Mouse (Mus musculus): ENCODE data around the gene Olfr243. TPM values are rescaled to one million over a fixed set of nuclear protein-coding genes. Genes with fewer than 3 reads are reported as not detected.
"Not testable (repeated sequence)": the region's sequence is repeated elsewhere in the genome, so short reads cannot be mapped to it uniquely, and the experiment has no call there.

Gene Olfr243
- not detected in 2 replicates for polyA plus RNA-seq (2015; fragmentation: Nextera tagmentation; extraction: Ambion mirVana)

DNA sequence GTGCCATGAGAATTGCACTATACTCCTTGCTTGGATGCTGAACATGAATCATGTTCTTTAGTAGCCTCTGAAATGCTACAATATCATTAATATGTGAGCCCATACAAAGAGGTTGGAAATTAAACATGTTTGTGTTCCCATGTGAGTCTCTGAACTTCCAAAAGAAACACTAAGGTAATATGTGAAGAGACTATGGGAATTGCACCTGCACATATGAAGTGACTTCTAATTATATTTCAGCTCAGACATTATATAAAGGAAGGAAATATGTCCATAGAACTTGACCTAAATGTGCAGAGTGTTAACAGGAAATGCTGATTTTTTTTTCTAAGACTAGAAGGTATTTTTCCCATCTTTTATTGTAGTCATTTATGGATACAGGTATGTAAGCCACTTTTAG, at the start of gene Olfr243:
Olfr243 (plus strand) TSS at position 301 of the 400 bp plus-strand sequence.
- no peak within 1 kb of the TSS for H3K9ac ChIP-seq (ENCODE audit: low read length)
- no peak for DNase-seq (ENCODE audit: low spot score)
- H3K27ac ChIP-seq (replicated peaks): no peak within 1 kb of the TSS
- TF ChIP-seq CTCF (IDR thresholded peaks at IDR 0.05; ENCODE audit: low read depth): no peak
- TF ChIP-seq EP300 (optimal IDR thresholded peaks at IDR 0.05): no peak
- H3K36me3 ChIP-seq (ENCODE audit: control insufficient read depth, insufficient read depth, low read length): no peaks in the 10 kb centered on the region
- H3K27me3 ChIP-seq (ENCODE audit: control insufficient read depth, insufficient read depth, low read length): no peaks in the 10 kb centered on the region
- ATAC-seq (ENCODE audit: low FRiP score, low TSS enrichment): no peak
- H3K9me3 ChIP-seq (ENCODE audit: control insufficient read depth, low read length): no peaks in the 10 kb centered on the region
- H3K4me2 ChIP-seq (replicated peaks; ENCODE audit: low read depth): no peak within 1 kb of the TSS
- H3K4me1 ChIP-seq (replicated peaks; ENCODE audit: control insufficient read depth, insufficient read depth): no peaks in the 10 kb centered on the region
- H3K4me3 ChIP-seq (ENCODE audit: low read depth, low read length): no peak within 1 kb of the TSS

DNA sequence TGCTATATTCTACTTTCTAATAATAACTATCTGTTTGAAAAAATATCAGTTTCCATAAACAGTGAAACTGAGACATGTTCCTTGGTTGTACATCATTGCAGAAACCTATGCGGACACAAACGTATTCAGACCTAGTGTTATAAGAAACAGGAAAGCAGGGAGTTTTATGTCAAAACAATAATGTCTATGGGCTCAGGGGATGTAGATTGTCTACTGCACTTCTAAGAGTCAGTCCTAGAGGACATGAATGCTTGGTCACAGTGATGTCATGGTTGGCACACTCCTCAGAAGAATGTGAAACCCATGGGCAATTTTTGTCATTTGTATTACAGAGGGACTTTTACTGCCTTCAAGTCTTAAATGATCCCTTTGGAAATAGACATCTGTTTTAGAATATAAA, 43.4 kb upstream of the Olfr243 start, which contains the start of gene Olfr624:
Olfr624 (minus strand) TSS at position 101 of the 400 bp plus-strand sequence.
- Histone ChIP-seq H3K9me3 (ENCODE audit: control insufficient read depth, low read length) (no peaks in the 10 kb centered on the region), H3K36me3 (ENCODE audit: control insufficient read depth, insufficient read depth, low read length) (no peaks in the 10 kb centered on the region), H3K27me3 (ENCODE audit: control insufficient read depth, insufficient read depth, low read length) (no peaks in the 10 kb centered on the region), H3K4me1 (replicated peaks; ENCODE audit: control insufficient read depth, insufficient read depth) (no peaks in the 10 kb centered on the region), H3K9ac (ENCODE audit: low read length) (no peak within 1 kb of the TSS), H3K27ac (replicated peaks) (no peak within 1 kb of the TSS), H3K4me2 (replicated peaks; ENCODE audit: low read depth) (no peak within 1 kb of the TSS), H3K4me3 (ENCODE audit: low read depth, low read length) (no peak within 1 kb of the TSS)
- DNase-seq (ENCODE audit: low spot score) (no peak), ATAC-seq (ENCODE audit: low FRiP score, low TSS enrichment) (no peak)
- TF ChIP-seq EP300 (optimal IDR thresholded peaks at IDR 0.05): no peak
- TF ChIP-seq CTCF (IDR thresholded peaks at IDR 0.05; ENCODE audit: low read depth): no peak
- 76% methylated on average over 2 of the region's 2 CpGs for WGBS

GRCm38 (mm10) chr7:103682420-103682819, 32.1 kb upstream of the Olfr243 start, which contains the start of gene Olfr625-ps1:
Olfr625-ps1 (plus strand) TSS chr7:103682720.
- ATAC-seq (ENCODE audit: low FRiP score, low TSS enrichment) (no peak), DNase-seq (ENCODE audit: low spot score) (no peak)
- H3K9me3 ChIP-seq (ENCODE audit: control insufficient read depth, low read length): no peaks in the 10 kb centered on the region
- TF ChIP-seq CTCF (IDR thresholded peaks at IDR 0.05; ENCODE audit: low read depth): no peak
- no peak for TF ChIP-seq EP300 (optimal IDR thresholded peaks at IDR 0.05)
- no peak within 1 kb of the TSS for H3K4me3 ChIP-seq (ENCODE audit: low read depth, low read length)
- H3K4me1 ChIP-seq (replicated peaks; ENCODE audit: control insufficient read depth, insufficient read depth): no peaks in the 10 kb centered on the region
- no peaks in the 10 kb centered on the region for H3K27me3 ChIP-seq (ENCODE audit: control insufficient read depth, insufficient read depth, low read length)
- H3K27ac ChIP-seq (replicated peaks): no peak within 1 kb of the TSS
- no peak within 1 kb of the TSS for H3K4me2 ChIP-seq (replicated peaks; ENCODE audit: low read depth)
- no peak within 1 kb of the TSS for H3K9ac ChIP-seq (ENCODE audit: low read length)
- no peaks in the 10 kb centered on the region for H3K36me3 ChIP-seq (ENCODE audit: control insufficient read depth, insufficient read depth, low read length)

DNA sequence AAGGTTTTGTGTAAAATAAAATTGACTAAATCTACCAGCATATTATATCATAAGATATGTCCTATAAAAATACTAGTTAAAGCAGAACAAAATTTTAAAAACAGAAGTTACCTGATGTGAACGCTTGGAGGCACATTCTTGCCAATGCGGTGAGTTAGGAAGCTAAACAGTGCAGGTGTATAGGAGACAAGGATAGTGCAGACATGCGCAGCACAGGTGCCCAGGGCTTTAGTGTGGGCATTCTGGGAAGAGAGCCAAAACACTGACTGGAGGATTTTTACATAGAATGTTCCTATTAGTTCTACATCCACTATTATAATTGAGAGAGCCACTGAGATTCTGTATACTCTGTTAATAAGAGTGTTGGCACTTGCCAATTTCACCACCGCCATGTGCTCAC, 15.0 kb upstream of the Olfr243 start:
- H3K4me2 ChIP-seq (replicated peaks; ENCODE audit: low read depth): no peak overlapping the region
- H3K4me3 ChIP-seq (ENCODE audit: low read depth, low read length): no peak overlapping the region
- H3K4me1 ChIP-seq (replicated peaks; ENCODE audit: control insufficient read depth, insufficient read depth): no peaks in the 10 kb centered on the region
- ATAC-seq (ENCODE audit: low FRiP score, low TSS enrichment) (no peak), DNase-seq (ENCODE audit: low spot score) (no peak)
- H3K27ac ChIP-seq (replicated peaks): no peak overlapping the region
- no peak for TF ChIP-seq EP300 (optimal IDR thresholded peaks at IDR 0.05)
- no peak for TF ChIP-seq CTCF (IDR thresholded peaks at IDR 0.05; ENCODE audit: low read depth)
- WGBS: 82% methylated on average over 4 of the region's 4 CpGs
- H3K27me3 ChIP-seq (ENCODE audit: control insufficient read depth, insufficient read depth, low read length): no peaks in the 10 kb centered on the region
- no peaks in the 10 kb centered on the region for H3K9me3 ChIP-seq (ENCODE audit: control insufficient read depth, low read length)
- no peak overlapping the region for H3K9ac ChIP-seq (ENCODE audit: low read length)
- H3K36me3 ChIP-seq (ENCODE audit: control insufficient read depth, insufficient read depth, low read length): no peaks in the 10 kb centered on the region

DNA sequence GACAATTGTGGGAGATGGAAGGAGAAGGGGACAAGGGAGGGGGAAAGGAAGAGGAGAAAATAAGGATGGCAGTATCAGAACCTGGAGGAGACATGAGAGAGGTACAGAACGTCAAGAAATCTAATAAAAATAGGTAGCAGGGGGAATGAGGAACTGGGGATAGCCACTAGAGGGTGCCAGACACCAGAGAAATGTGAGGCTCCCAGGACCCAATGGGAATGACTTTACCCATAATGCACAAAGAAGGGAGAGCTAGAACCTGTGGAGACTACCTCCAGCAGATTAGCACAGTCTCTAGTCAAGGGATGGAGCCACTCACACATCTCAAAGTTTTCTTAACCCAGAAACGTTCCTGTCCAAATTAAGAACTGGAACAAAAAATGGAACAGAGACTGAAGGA, 2.4 kb upstream of the Olfr243 start:
- Histone ChIP-seq H3K9me3 (ENCODE audit: control insufficient read depth, low read length) (no peaks in the 10 kb centered on the region), H3K9ac (ENCODE audit: low read length) (no peak overlapping the region), H3K27ac (replicated peaks) (no peak overlapping the region), H3K4me1 (replicated peaks; ENCODE audit: control insufficient read depth, insufficient read depth) (no peaks in the 10 kb centered on the region), H3K36me3 (ENCODE audit: control insufficient read depth, insufficient read depth, low read length) (no peaks in the 10 kb centered on the region), H3K4me3 (ENCODE audit: low read depth, low read length) (no peak overlapping the region), H3K27me3 (ENCODE audit: control insufficient read depth, insufficient read depth, low read length) (no peaks in the 10 kb centered on the region), H3K4me2 (replicated peaks; ENCODE audit: low read depth) (no peak overlapping the region)
- 30% methylated on average over 2 of the region's 2 CpGs for WGBS
- ATAC-seq (ENCODE audit: low FRiP score, low TSS enrichment) (no peak), DNase-seq (ENCODE audit: low spot score) (no peak)
- no peak for TF ChIP-seq EP300 (optimal IDR thresholded peaks at IDR 0.05)
- peak; percentile 50 for TF ChIP-seq CTCF (IDR thresholded peaks at IDR 0.05; ENCODE audit: low read depth)

DNA sequence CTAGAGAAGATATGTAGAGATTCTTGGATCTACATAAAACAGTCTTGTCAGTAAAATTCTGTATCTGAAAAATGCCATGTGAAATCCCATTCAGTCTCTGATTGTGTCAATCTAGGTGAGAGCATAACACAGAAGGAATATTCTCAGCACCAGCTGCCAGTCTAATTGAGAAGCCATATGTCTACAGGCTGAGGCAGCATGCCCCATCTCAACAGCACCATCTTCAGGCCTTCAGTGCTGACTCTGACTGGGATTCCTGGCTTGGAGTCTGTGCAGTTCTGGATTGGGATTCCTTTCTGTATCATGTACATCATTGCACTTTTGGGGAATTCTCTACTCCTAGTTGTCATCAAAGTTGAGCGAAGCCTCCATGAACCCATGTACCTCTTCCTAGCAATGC, 1.9 kb downstream of the Olfr243 start:
- H3K4me1 ChIP-seq (replicated peaks; ENCODE audit: control insufficient read depth, insufficient read depth); H3K9ac ChIP-seq (ENCODE audit: low read length); H3K9me3 ChIP-seq (ENCODE audit: control insufficient read depth, low read length); H3K4me2 ChIP-seq (replicated peaks; ENCODE audit: low read depth); H3K27ac ChIP-seq (replicated peaks); DNase-seq (ENCODE audit: low spot score); H3K36me3 ChIP-seq (ENCODE audit: control insufficient read depth, insufficient read depth, low read length); H3K27me3 ChIP-seq (ENCODE audit: control insufficient read depth, insufficient read depth, low read length); ATAC-seq (ENCODE audit: low FRiP score, low TSS enrichment); H3K4me3 ChIP-seq (ENCODE audit: low read depth, low read length): not testable (repeated sequence)
- 88% methylated on average over 1 of the region's 1 CpGs for WGBS

Measured in stomach, postnatal 0 days (tissue).